Mouse (Mus musculus) embryo, embryonic 9.5 days (tissue): ENCODE measurements around the gene Zc3hav1.

ENCODE experiments used
- DNase-seq: peaks from one replicate; pipeline ENCODE4 v3.0.0-alpha.2; 2017; ENCODE audit errors: extremely low spot score

Zc3hav1 gene

GRCm38 (mm10) chr6:38297580-38298245 is 56.7 kb downstream of the Zc3hav1 start:
- no peak for DNase-seq

GRCm38 (mm10) chr6:38293708-38294107 is 60.7 kb downstream of the Zc3hav1 start:
- no peak for DNase-seq

GRCm38 (mm10) chr6:38292871-38293646 is 61.3 kb downstream of the Zc3hav1 start:
- DNase-seq, result no peak

- DNase-seq, result no peak
Measured at GRCm38 (mm10) chr6:38284422-38284821, 70.0 kb downstream of the Zc3hav1 start.

GRCm38 (mm10) chr6:38264466-38264865 is 89.9 kb downstream of the Zc3hav1 start:
- no peak for DNase-seq

- no peak for DNase-seq
Measured at GRCm38 (mm10) chr6:38263393-38264159, 90.8 kb downstream of the Zc3hav1 start.

- DNase-seq, result no peak
Measured at GRCm38 (mm10) chr6:38261877-38262276, 92.5 kb downstream of the Zc3hav1 start.

GRCm38 (mm10) chr6:38257506-38257905 is 96.9 kb downstream of the Zc3hav1 start:
- DNase-seq, result no peak

- DNase-seq, result no peak
Measured at GRCm38 (mm10) chr6:38256793-38257192, 97.6 kb downstream of the Zc3hav1 start.

GRCm38 (mm10) chr6:38255794-38256193 is 98.6 kb downstream of the Zc3hav1 start:
- DNase-seq, result no peak
